Mouse (Mus musculus) midbrain, embryonic 13.5 days (tissue): ENCODE results near the gene Gm38119. TPM values are rescaled to one million over a fixed set of nuclear protein-coding genes. Genes with fewer than 3 reads are reported as not detected.

Source experiments
- polyA plus RNA-seq: library from polyadenylated mRNA; unstranded; fragments of >200 nt; fragmentation: Nextera tagmentation; extraction: Ambion mirVana; gene quantifications from 2 replicates; pipeline ENCODE4 v1.2.1, GENCODE M21; 2015

The Gm38119 gene
- polyA plus RNA-seq, 1 experiment from 2014 or later: not detected

Other genes with a start within 250 kb of the Gm38119 start
- not detected in 2 replicates for gene Sprr4, start 238.6 kb downstream of the Gm38119 start, polyA plus RNA-seq
- gene 2310046K23Rik, start 204.6 kb downstream of the Gm38119 start, polyA plus RNA-seq: not detected in 2 replicates
- gene Ivl, start 165.4 kb downstream of the Gm38119 start, polyA plus RNA-seq: not detected in 2 replicates
- not detected in 2 replicates for gene Smcp, start 150.1 kb downstream of the Gm38119 start, polyA plus RNA-seq
- gene 2210017I01Rik, start 131.6 kb downstream of the Gm38119 start, polyA plus RNA-seq: not detected in 2 replicates
- not detected in 2 replicates for gene Lce6a, start 117.4 kb downstream of the Gm38119 start, polyA plus RNA-seq
- not detected in 2 replicates for gene Lce1a1, start 90.8 kb downstream of the Gm38119 start, polyA plus RNA-seq
- gene Lce1b, start 82.2 kb downstream of the Gm38119 start, polyA plus RNA-seq: not detected in 2 replicates
- not detected in 2 replicates for gene Lce1a2, start 68.8 kb downstream of the Gm38119 start, polyA plus RNA-seq
- gene Lce1c, start 59.8 kb downstream of the Gm38119 start, polyA plus RNA-seq: not detected in 2 replicates
- gene Lce1d, start 51.9 kb downstream of the Gm38119 start, polyA plus RNA-seq: not detected in 2 replicates
- not detected in 2 replicates for gene Lce1e, start 30.0 kb downstream of the Gm38119 start, polyA plus RNA-seq
- gene Lce1f, start 18.7 kb downstream of the Gm38119 start, polyA plus RNA-seq: not detected in 2 replicates
- gene Lce1g, start 13.2 kb upstream of the Gm38119 start, polyA plus RNA-seq: not detected in 2 replicates
- gene Lce1h, start 26.0 kb upstream of the Gm38119 start, polyA plus RNA-seq: not detected in 2 replicates
- gene Lce1i, start 39.8 kb upstream of the Gm38119 start, polyA plus RNA-seq: not detected in 2 replicates
- not detected in 2 replicates for gene Lce1j, start 51.4 kb upstream of the Gm38119 start, polyA plus RNA-seq
- gene Lce1k, start 68.8 kb upstream of the Gm38119 start, polyA plus RNA-seq: not detected in 2 replicates
- gene Kprp, start 88.2 kb upstream of the Gm38119 start, polyA plus RNA-seq: not detected in 2 replicates
- not detected in 2 replicates for gene Lce1l, start 112.2 kb upstream of the Gm38119 start, polyA plus RNA-seq
- gene 2310050C09Rik, start 131.1 kb upstream of the Gm38119 start, polyA plus RNA-seq: not detected in 2 replicates
- gene Lce3a, start 187.1 kb upstream of the Gm38119 start, polyA plus RNA-seq: not detected in 2 replicates
- gene Lce3b, start 193.9 kb upstream of the Gm38119 start, polyA plus RNA-seq: not detected in 2 replicates
- gene Lce3c, start 205.4 kb upstream of the Gm38119 start, polyA plus RNA-seq: not detected in 2 replicates
- not detected in 2 replicates for gene Lce3d, start 218.3 kb upstream of the Gm38119 start, polyA plus RNA-seq
- gene Lce3e, start 228.0 kb upstream of the Gm38119 start, polyA plus RNA-seq: not detected in 2 replicates